Mouse (Mus musculus) adrenal gland, postnatal 25 days (tissue): Measurements from ENCODE around the gene Arhgap15. TPM values are rescaled to one million over a fixed set of nuclear protein-coding genes. Genes with fewer than 3 reads are reported as not detected.

Source experiments
- DNase-seq: peaks from one replicate; pipeline ENCODE4 v3.0.0; 2021; ENCODE audit warnings: mixed read lengths
- total RNA-seq: library from RNA; stranded (reverse); gene quantifications from 2 replicates; pipeline ENCODE4 v1.2.3, GENCODE M21; 2021

Arhgap15 gene
- total RNA-seq, 1 experiment from 2014 or later, result 2.2 TPM

DNA sequence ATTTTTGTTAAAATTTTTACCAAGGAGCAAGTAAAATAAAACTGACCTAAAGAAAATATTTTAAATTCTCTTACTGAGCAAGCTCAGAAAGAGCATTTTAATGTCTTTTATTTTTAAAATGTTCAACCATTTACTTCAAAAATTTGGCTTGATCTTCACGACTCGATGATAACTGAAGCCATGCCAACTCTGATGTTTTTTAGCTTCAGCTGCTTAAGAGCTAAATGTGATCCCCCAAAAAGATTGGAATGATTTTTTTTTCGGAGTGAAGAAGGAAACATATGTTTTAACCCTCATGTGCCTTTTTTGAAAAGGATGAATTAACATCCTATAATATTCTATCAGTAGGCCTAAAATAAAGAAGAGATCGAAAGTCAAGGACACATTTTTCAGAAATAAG lies 605.0 kb downstream of the Arhgap15 start:
- DNase-seq, result no peak

DNA sequence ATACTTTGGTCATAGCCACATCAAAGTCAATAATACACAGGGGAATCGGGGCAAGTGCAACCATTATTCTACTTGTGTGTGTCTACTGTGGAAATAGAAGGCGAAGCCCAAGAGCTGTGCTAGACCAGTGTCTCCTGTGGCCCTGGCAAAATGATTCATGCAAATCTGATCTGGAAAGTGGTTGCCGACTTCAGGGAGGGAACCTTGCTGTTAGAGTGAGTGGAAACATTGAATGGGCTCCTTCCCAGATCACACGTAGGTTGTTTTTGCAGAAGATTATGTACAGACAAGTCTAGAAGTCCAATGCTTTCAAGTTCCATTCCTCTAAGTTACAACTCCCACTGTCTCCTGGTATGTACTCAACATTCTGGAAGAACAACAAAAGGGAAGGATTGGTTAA lies 606.2 kb downstream of the Arhgap15 start:
- no peak for DNase-seq

DNA sequence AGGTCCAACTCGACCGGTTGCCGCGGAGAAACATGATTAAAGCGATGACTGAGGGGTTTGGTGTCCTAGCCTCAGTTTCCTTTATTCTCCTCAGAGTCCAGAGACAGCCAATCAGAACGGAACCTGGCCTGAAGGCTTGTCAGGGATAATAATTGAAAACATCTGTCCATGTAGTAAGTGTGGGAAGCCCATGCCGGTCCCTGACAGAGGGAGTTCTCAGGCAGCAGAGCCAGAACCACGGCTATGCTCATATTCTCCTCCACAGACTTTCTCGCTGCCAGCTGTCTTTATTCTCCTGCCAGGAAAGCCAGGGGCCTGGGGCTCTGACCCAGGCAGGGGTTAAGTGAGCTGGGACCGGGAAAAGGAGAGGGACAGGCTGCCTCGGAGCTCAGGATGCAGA lies 606.7 kb downstream of the Arhgap15 start:
- DNase-seq, result no peak

DNA sequence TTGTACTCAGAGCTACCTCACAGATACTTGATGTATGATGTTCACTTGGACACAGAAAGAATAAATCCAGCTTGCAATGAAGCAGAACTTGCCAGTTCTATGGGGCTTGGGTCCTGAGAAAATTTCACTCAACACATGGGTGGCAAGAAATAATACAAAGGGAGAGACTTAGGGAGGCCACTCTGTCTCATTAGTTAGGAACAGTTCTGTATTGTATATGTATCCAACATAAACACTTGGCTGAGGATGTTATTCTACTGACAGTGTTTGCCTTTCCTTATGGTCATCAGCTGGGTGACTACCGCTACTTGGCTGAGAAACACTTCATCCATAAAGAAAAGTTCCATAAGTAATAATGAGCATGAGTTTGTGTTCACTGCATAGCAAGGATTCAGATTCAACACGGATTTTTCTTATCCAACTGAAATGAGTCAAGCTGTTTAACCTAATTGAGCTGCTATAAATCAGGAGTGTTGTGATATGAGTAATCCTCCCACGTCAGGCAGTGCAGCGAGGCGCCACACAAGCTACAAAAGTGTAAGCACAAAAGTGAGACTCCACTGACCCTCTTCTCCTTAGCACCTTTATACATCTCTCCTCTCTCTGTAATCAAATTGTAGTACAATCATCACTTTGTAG lies 607.7 kb downstream of the Arhgap15 start:
- DNase-seq, result no peak

DNA sequence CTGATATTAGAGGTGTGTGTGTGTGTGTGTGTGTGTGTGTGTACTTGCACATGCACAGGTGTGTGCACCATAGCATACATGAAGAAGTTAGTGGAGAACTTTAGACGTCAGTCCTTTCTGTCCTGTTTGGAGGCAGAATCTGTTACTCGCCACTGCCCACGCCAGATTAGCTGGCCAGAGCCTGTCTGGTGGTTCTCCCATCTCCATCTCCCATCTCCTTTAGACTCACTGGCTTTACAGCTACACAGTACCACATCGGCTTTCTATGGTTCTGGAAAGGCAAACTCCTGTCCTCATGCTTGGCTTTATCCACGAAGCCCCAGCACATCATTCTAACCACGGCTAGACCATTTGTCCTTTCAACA lies 608.2 kb downstream of the Arhgap15 start:
- no peak for DNase-seq

DNA sequence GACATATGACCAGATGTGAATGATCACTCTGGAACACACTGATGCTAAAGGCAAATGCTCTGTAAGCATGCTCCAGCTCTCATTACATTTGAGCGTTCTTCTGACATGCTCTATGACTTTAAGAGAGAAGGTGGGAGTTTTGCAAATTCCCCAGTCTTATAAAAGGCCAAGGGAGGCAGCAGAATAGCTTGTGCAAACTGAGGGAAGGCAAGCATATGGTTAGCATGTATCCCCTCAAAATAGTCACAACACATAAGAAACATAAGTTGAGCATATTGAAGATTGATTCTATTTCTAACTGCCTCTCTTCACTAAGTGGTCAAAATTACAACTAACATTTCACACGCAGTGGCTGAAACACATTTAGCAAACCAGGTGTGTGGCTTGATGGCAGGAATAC lies 631.6 kb downstream of the Arhgap15 start:
- no peak for DNase-seq

DNA sequence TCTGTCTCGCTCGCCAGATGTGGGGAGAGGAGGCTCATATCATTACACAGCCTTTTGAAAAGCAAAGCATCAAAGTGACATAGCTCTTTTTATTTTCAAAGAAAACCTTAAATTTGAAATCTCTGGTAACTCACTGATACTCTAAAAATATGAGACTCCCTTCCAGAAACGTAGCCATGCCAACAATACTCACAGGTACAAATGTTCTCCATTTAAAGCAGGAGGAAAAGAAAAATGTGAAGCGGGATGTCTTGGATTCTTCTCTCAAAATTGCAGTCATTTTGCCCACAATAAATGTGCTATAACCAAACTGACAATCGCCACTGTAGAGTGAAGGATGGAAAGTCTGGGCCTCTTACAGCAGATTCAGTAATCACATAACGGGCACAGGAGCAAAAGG lies 635.9 kb downstream of the Arhgap15 start:
- DNase-seq, result no peak

DNA sequence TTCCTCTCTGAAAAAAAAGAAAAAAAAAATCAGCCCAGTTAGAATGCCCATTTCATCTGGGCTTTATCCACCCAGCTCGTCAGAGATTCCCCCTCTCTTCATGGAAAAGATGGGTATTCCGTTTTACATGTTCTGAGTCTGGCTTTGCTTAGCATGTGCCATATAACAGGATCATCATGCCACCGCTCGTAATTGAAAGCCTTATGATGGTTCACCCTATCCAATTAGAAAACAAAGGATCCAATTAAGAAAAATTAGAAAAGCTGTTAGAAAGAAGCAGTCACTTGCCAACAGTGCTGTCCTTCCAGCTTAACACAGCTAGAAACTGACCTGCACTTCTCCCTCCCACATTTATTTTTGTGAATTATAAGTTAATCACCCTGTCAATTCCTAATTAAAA lies 640.9 kb downstream of the Arhgap15 start:
- no peak for DNase-seq

DNA sequence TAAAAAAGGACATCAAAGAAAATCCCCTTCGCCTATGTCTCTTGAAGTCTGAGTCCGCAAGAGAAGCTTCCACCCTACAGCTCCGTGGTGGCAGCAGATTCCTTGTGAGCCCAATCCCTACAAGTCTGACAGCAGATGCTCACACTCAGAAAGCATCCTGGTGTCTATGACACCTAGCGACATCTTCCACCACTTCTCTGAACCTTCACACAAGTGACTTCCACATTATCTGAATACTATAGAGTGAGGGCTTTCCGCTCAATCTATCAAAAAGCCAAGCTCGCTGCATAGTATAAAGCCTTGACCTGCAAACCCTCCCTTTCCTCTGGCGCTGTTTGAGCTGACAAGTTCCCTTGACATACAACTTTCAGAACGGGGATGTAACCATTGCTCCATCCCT lies 645.2 kb downstream of the Arhgap15 start:
- DNase-seq, result no peak

DNA sequence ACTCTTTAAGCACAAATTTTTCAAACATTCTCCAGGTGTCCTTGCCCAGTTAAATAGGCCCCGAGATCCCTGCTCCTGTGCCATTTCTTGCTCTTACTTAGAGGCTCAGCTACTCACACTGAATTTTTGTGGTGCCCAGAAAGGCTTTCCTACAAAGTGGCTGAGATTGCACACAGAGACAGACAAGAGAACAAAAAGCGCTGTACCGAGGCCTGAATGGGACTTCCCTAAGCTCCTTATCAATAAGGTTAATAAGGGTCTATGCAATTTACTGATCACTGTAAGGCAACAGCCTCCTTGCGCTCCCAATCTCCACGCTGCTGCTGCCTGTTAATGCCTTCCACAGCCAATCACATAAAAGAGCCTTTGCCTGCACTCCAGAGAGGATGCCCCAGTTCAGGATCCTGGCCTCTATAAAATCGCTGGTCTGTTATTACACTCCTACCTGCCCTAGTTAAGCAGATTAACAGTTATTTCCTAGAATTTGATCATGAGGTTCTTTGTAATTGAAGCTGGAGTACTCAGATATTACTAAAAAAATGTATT lies 646.4 kb downstream of the Arhgap15 start:
- DNase-seq, result no peak

DNA sequence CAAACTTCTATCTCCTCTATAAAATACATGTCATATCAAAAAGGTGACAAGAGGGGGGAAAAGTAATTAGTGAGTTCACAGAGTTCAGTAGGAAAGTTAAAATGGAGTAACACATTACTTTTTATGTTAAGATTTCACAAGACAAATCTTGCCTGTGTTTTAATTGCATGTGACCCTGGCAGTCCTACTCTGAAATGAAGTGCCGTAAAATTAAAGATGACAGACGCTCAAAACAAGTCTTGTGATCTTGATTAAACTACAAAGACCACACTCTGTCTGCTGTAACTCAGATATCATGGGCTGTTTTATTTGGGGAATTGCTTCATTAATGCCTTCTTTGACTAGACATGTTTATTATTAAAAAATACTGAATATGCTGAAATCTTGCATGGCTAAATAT lies 647.0 kb downstream of the Arhgap15 start:
- no peak for DNase-seq

DNA sequence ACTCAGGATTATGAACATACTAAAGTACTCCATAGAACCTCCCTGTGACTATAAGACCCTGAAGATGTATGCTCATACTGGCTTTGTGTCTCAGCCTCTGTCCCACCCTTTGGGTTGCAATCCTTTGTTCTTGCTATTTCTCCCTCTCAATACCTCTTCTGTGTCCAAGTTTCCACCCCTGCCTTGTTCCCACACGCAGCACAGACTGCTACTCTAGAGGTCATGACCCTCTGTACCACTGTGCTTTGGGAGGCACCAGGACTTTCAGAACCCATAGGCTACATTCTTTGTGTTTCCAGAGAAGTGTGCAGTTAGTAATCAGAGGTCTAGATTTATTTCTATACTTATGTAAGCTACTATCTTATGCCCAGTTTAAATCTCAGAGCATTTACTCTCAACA lies 648.6 kb downstream of the Arhgap15 start:
- no peak for DNase-seq

DNA sequence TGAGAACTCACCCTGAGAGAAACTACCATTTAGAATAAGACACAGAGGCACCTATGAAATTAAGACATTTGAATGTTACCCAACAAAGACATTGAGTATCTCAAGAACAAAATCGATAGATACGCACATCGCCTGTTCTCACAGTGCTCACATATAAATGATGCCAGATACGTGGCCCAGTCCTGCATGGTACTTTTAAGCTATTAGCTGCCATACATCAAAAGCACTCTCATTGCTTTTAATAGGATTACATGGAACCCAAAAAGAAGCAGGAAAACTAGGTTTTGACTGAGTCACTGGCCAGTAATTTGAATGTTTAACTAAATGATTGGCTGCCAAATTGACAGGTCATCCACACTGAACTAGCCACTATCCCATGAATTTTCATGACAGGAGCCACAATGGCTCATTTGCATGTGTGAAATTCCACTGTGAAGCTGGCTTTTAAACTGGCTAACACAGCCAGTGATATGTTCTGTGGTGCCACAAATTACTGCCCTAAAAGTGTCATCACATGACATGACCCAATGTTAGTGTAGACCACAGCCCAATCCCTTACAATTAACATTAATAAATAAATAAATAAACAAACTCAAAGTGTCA lies 649.2 kb downstream of the Arhgap15 start:
- DNase-seq, result no peak

DNA sequence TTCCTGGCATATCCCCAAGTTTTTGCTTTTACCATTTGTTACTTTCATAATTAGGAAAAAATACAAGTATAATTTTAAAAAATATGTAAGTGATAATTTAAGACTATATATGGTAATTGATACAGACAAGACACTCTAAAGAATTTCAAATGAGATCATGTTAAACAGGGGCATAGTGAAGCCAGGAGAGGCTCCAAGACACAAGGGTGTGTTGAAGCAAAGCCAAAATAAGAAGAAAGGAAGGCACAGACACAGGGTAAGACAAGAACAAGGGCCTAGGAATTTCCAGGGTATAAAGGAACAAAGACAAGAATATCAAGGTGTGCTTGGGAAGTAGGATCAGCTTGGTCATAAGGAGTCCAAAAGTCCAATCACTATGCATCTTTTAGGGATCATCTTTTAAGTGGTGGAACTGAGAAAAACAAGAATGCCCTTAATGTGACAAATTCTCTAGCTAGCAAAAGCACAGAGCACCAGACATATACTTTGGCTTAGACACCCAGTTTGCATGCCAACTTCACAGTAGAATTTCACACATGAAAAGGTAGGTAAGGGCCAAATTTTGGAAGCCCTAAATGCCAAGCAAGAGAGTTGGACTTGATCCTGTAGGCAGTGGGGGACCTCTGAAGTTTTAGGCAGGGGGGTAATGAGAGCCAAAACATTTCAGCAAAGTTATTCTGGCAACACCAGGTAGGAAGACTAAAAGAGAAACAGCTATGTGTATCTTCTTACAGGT lies 650.7 kb downstream of the Arhgap15 start:
- no peak for DNase-seq

DNA sequence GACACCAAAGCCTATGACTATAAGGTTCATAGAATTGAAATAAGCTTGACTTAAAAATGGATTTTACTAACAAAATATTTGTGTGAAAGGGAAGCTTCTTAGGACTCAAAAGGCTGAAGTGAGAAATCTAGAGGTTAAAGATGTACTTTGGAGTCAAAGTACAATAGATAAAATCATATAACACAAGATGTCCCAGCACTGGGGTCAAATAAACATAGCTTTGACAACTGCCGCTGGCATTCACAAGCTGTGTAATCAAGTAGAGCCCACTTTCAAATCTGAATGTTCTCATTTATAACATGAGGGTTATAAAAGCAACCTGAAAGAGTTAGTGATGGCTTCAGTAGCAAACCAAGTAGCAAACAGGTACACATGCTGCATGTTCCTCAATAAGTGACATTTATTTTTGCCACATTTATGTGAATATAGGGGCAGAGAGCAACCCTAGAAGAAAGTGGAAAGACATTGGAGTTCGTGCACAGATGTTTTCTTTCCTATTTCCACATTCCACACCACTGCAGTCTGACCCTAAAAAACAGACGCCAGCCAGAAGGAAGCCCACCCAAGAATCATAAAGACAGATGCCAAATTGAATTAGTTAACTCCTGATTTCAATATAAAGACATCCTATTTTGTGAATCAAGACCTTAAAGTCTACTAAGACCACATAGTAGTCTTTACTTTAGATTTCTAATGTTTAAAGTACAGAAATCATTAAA lies 653.2 kb downstream of the Arhgap15 start:
- DNase-seq, result no peak

DNA sequence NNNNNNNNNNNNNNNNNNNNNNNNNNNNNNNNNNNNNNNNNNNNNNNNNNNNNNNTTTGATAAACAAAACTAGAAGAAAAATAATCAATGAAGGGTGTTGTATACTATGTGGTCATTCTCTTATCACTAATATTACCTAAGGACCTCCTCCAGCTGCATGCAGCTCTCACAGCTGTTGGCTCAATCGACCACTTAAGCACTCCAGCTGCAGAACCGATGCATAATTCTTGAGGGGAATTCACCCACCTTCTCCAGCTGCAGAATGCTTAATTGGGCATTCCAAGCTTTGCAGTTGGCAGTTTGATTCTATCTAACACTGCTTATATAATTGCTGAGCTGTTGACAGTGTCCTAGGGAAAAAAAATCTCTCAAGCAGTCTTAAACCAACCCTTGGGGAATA lies 663.0 kb downstream of the Arhgap15 start:
- DNase-seq, result no peak

DNA sequence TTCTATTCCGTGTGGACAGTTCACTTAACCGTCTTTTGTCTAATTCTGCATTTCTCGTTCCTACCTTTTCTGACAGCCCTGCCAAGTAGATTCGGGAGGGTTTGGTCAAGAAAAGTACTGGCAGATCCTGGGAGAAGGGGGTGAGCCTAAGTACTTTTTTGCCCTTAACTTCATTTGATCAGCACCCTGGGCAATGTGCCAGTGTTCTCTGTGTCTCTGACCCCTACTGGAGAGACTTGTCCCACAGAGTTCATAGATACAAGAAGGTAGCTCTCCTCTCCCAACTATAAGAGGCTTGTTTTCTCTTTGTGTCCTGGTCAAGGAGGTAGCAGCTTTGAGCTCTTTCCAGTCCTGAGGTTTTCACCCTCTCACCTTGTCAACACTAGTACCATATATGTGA lies 667.7 kb downstream of the Arhgap15 start:
- DNase-seq, result no peak

DNA sequence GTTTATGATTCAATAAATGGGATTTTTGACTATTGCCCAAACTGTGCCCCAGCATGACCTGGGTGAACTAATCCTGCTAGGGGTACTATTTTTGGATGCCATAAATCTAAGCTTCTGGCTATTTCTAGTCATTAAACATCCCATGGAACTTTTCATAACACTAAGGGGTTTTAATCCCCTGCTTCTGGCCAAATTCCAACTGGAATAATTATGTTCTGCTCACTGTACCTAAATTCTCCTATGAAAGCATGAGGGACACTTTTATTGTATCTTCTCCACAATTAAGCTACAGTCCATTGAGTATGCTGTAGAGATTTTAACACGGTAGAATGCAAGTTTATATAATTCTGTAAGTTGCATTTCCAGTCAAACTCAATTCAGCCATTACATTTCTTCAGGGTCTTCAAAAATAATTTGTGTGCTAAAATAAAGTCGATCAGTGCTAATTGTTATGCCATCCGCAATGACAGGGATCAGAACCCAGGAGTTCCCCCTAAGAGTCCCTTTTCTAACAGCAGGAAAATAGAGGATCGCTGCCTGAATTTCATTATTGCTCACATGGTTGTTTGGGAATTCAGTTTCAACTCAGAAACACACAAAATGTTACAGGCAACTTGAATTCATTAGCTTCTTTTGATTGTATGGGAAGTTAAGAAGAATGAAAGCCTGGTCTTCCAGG lies 671.1 kb downstream of the Arhgap15 start:
- no peak for DNase-seq

DNA sequence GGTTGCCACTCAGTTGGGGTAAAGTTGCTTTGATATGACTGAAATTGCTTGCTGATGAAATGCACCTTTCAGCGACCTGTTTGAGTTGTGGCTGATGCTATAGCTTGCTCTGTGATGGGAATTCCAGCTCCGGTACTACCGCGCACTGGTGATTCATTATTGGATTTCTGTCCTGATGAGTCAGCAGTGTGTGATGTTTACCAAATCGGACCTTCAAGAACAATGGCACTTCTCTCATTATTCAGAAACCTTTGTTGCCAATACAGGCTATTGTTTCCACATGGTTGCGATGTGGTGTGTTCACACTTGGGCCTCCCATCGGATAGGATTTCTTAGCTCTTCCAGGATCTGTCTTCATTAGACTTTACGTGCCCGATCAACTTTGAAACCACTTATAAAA lies 681.9 kb downstream of the Arhgap15 start:
- no peak for DNase-seq

DNA sequence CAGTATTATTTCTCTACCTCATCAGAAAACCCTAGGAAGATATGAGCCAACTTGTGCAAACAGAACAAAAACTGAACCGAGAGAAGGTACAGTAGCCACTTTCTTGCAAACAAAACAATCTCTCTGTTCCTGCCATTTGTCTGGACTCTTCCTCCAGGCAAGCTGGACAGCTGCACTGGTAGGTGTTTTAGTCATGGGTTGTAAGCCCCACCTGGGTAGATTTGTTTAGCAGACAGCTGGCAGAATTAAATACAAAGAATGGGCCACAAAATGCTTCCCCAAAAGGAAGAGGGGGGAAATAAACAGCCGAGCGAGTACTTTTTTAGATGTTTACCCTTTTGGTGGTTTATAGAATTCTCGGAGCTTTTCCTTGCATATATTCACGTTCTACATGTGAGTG lies 688.0 kb downstream of the Arhgap15 start:
- DNase-seq, result no peak

DNA sequence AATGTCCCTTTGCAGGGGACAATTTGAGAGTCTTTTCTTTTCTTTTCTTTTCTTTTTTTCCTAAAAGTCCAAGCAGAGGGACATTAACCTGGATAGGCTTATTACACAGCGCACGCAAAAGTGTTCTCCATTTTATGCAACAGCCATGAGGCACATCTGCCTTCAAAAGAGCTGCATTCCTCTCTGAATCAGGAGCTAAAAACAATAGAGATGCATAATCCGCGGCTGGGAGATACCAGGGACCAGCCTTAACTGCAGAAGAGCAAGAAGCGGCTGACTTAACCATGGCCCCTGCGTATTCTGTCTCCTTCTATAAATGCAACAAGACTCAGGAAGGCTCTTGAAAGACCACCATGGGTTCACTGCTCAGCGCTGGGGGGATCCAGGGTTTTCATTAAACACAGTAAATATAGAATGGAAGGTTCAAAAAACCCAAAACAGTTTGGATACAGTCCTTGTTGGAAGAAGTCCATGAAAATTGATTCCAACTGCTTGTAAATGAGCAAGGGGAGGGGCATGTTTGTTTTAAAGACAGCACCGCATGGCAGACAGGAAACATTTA lies 689.0 kb downstream of the Arhgap15 start:
- no peak for DNase-seq

DNA sequence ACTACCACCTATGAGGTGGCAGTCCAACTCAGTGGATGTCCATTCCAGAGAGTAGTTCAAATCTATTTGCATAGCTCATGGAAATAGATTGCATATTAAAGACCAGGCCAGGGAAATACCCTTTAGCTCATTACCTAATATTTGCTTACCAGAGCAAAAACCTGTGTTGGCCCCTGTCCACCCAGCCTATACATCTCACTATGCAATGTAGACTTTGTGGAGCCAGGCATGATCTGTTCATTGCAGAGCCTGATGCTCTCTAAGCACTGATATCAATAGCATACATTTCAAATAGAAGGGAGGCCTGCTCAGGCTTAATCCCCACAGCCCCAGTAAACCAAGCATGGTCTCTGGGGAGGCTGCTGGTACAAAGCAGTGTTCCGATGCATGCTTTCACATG lies 689.4 kb downstream of the Arhgap15 start:
- no peak for DNase-seq
